Comparison of ENCODE assay signal across 20 mouse cellular contexts in the genomic region with DNA sequence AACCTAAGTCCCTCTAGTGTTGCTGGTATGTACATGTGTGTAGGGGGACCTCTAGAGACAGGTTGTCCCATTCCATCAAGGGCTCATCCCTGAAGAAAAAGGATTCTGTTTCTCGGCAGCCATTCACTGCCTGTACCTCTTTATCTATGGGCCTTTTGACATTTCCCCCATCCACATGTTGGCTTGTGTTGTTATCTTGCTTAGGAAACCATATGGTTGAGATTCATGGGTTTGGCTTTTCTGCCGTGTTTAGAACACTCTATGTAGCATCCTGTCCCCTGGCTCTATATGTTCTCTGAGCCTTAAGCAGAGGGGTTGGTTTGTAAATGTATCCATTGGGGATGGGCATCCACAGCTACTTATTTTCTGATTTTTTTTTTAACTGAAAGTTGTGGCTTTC.
"Had no signal": no experiment of that assay in that cellular context is flagged by ENCODE, and none has a peak within 500 bp of the region (broad histone marks: within the 10 kb centered on the region; RNA-seq: fewer than 3 reads in every experiment).

No protein-coding gene starts in this region.

- H3K9me3 ChIP-seq: lung, embryonic 15.5 days; midbrain, embryonic 13.5 days; midbrain, embryonic 15.5 days; neural tube, embryonic 13.5 days; neural tube, embryonic 15.5 days had no signal

- H3K27ac ChIP-seq: lung, embryonic 15.5 days; macrophage; midbrain, embryonic 13.5 days; midbrain, embryonic 15.5 days; neural tube, embryonic 13.5 days; neural tube, embryonic 15.5 days had no signal

- H3K4me2 ChIP-seq: lung, embryonic 15.5 days; midbrain, embryonic 11.5 days; midbrain, embryonic 13.5 days; midbrain, embryonic 15.5 days; neural tube, embryonic 13.5 days; neural tube, embryonic 15.5 days had no signal

- ATAC-seq: liver, postnatal 0 days; lung, postnatal 0 days; midbrain, embryonic 13.5 days; midbrain, embryonic 15.5 days had no signal

- DNase-seq: liver, postnatal 0 days; lung, adult 2 months; lung, postnatal 14 days; retina, postnatal 1 day; right cerebral cortex, adult 18-20 months; right cerebral cortex, postnatal 25 days; right cerebral cortex, postnatal 4 days; spleen, adult 18-20 months; thymus, adult 18-20 months; thymus, postnatal 14 days; thymus, postnatal 36 days had no signal

- H3K27me3 ChIP-seq: lung, embryonic 15.5 days; midbrain, embryonic 13.5 days; midbrain, embryonic 15.5 days; neural tube, embryonic 13.5 days; neural tube, embryonic 15.5 days had no signal

- H3K36me3 ChIP-seq: lung, embryonic 15.5 days; midbrain, embryonic 13.5 days; midbrain, embryonic 15.5 days; neural tube, embryonic 13.5 days; neural tube, embryonic 15.5 days had no signal

- H3K4me3 ChIP-seq: lung, embryonic 15.5 days; megakaryocyte, embryonic 14.5 days; midbrain, embryonic 13.5 days; midbrain, embryonic 15.5 days; neural tube, embryonic 13.5 days; neural tube, embryonic 15.5 days had no signal

- H3K9ac ChIP-seq: liver, postnatal 0 days; lung, embryonic 15.5 days; midbrain, embryonic 13.5 days; midbrain, embryonic 15.5 days; neural tube, embryonic 13.5 days; neural tube, embryonic 15.5 days had no signal

- H3K4me1 ChIP-seq: lung, embryonic 15.5 days; midbrain, embryonic 13.5 days; midbrain, embryonic 15.5 days; neural tube, embryonic 15.5 days had no signal
